Mouse (Mus musculus) urinary bladder, adult 18-20 months (tissue): ENCODE data around the gene Man1c1.

Experiments
- DNase-seq, 2 experiments: peaks; one replicate each; pipeline ENCODE4 v3.0.0; 2022; ENCODE audit warnings: low spot score in 2 of 2, mixed read lengths in 2 of 2

Gene Man1c1

GRCm38 (mm10) chr4:134604472-134604871, 99.6 kb downstream of the Man1c1 start:
- DNase-seq, result no peak

GRCm38 (mm10) chr4:134603553-134603952, 100.5 kb downstream of the Man1c1 start:
- DNase-seq, result no peak

GRCm38 (mm10) chr4:134602610-134603009, 101.5 kb downstream of the Man1c1 start:
- DNase-seq, result no peak

- no peak for DNase-seq
Measured at GRCm38 (mm10) chr4:134601981-134602380, 102.1 kb downstream of the Man1c1 start.

- no peak for DNase-seq
Measured at GRCm38 (mm10) chr4:134601404-134601803, 102.7 kb downstream of the Man1c1 start.

- DNase-seq, result no peak
Measured at GRCm38 (mm10) chr4:134600777-134601176, 103.3 kb downstream of the Man1c1 start.

GRCm38 (mm10) chr4:134600060-134600459, 104.0 kb downstream of the Man1c1 start:
- no peak for DNase-seq

- DNase-seq, result no peak
Measured at GRCm38 (mm10) chr4:134596816-134597692, 107.0 kb downstream of the Man1c1 start.

GRCm38 (mm10) chr4:134594731-134595439, 109.2 kb downstream of the Man1c1 start:
- no peak for DNase-seq

GRCm38 (mm10) chr4:134592442-134592841, 111.6 kb downstream of the Man1c1 start:
- DNase-seq, result no peak

GRCm38 (mm10) chr4:134591506-134592061, 112.5 kb downstream of the Man1c1 start:
- DNase-seq, result no peak

GRCm38 (mm10) chr4:134590227-134590926, 113.7 kb downstream of the Man1c1 start:
- DNase-seq, result no peak

- no peak for DNase-seq
Measured at GRCm38 (mm10) chr4:134589786-134590185, 114.3 kb downstream of the Man1c1 start.

- DNase-seq, result no peak
Measured at GRCm38 (mm10) chr4:134588951-134589350, 115.1 kb downstream of the Man1c1 start.

- DNase-seq, result no peak
Measured at GRCm38 (mm10) chr4:134588287-134588686, 115.8 kb downstream of the Man1c1 start.

- no peak for DNase-seq
Measured at GRCm38 (mm10) chr4:134587636-134588197, 116.4 kb downstream of the Man1c1 start.

- DNase-seq, result no peak
Measured at GRCm38 (mm10) chr4:134586631-134587030, 117.5 kb downstream of the Man1c1 start.

- no peak for DNase-seq
Measured at GRCm38 (mm10) chr4:134586126-134586525, 118.0 kb downstream of the Man1c1 start.

GRCm38 (mm10) chr4:134583513-134583912, 120.6 kb downstream of the Man1c1 start:
- DNase-seq, result no peak

- DNase-seq, result no peak
Measured at GRCm38 (mm10) chr4:134581365-134581764, 122.7 kb downstream of the Man1c1 start.

- DNase-seq, result no peak
Measured at GRCm38 (mm10) chr4:134580351-134581148, 123.5 kb downstream of the Man1c1 start.
